Mouse (Mus musculus) ovary, postnatal 14 days (tissue): ENCODE measurements around the gene Dgki.

ENCODE experiments used
- DNase-seq: peaks from one replicate; pipeline ENCODE4 v3.0.0; 2022; ENCODE audit warnings: low spot score

Dgki gene

DNA sequence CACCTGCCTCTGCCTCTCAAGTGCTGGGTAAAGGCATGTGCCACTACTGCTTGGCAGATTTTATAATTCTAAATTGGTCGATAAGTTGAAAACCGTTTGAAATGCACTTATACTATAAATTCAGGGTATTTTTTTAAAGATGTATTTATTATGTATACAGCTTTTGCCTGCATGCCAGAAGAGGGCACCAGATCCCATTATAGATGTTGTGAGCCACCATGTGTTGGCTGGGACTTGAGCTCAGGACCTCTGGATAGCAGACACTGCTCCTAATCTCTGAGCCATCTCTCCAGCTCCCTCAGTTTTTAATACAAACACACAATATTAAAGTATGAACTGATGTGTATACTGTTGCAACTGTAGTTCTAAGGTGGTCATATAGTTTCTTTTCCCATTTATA lies 288.4 kb downstream of the Dgki start:
- no peak for DNase-seq

DNA sequence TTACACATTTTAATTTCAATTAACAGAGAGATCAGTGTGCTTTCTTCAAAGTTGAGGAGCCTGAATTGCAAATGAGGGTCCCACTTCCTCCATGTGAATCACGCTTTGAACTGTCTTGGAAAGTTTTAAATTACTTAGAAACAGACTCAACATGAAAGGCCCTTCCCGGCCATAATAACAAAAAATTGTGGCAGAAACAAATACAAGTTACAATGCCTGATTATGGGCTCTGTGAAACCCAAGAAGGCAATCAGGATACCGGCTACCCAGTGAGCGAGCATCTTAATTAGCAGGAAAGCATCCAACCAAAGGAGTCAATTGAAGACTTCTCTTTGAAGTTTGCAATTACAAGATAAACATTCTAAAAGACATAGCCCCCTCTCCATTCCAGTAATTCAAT lies 292.4 kb downstream of the Dgki start:
- DNase-seq = no peak

DNA sequence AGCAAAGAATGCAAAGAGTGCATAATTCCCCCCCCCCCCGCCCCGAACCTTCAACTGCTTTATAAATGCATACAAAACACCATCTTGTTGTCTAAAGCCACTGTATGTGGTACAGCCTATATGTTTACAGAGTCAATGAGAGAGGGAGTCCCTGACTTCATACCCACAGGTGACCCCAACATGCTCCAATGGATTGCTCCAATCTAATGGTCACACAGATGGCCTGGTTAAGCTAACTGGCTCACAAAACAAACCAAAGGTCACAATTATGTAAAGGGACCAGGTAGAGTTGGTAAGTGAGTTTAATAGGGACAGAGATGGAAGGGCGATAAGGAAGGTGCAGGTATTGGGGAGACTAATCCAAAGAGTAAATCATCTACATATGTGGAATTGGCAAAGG lies 295.1 kb downstream of the Dgki start:
- DNase-seq = no peak

- DNase-seq = no peak
Measured at GRCm38 (mm10) chr6:37003235-37003634, 296.7 kb downstream of the Dgki start.

GRCm38 (mm10) chr6:36998942-36999341 lies 301.0 kb downstream of the Dgki start:
- no peak for DNase-seq

- no peak for DNase-seq
Measured at GRCm38 (mm10) chr6:36994329-36994728, 305.7 kb downstream of the Dgki start.

DNA sequence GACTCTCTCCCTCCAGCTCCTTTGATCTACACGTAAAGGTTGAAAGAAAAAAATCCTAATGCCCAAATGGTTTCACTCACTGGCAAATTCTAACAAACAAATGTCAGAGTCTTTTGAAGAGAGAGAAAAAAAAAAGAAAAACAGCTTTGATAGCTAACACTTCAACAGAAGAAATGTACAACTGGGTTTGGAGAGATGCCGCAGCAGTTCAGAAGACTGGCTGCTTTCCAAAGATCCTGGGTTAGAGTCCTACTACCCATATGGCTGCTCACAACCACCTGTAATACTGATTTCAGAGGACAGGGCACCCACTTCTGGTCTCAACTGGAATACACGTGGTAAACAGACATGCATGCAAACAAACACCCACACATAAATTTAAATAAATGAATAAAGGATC lies 309.8 kb downstream of the Dgki start:
- no peak for DNase-seq

DNA sequence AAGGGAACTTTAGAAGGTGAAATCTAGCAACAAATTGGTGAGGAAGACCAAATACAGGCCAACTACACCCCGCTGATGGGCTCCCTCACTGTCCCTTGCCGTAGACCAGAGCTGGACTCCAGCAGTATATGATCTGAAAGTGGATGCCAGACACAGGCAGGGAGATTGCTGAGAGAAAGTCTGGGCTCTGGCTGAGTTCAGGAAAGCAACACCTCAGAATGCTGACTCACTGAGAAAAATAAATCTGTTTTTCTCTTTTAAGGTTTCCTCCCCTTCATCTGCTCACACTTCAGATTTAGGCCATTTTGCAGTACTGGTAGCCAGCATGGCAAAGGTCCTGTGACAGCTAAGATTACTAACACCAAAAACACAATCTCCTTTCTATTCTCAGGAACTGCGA lies 311.2 kb downstream of the Dgki start:
- no peak for DNase-seq

DNA sequence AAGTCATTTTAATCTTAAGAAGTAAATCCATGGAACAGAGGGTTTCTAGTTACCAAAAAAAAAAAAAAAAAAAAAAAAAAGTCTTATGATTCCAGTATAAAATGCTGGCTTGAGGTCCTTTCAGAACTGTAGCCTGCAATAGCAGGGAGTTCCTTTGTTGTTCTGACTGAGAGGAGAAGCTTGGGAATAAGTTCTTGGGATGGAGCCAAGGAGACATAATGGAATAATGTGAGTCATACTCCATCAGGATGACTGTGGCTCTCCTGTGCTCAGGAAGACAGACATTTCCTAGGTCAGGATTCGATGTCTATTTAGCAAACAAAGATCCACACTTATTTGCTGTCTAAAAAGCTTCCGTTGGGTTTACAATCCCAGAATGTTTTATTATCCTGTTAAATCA lies 318.3 kb downstream of the Dgki start:
- no peak for DNase-seq

DNA sequence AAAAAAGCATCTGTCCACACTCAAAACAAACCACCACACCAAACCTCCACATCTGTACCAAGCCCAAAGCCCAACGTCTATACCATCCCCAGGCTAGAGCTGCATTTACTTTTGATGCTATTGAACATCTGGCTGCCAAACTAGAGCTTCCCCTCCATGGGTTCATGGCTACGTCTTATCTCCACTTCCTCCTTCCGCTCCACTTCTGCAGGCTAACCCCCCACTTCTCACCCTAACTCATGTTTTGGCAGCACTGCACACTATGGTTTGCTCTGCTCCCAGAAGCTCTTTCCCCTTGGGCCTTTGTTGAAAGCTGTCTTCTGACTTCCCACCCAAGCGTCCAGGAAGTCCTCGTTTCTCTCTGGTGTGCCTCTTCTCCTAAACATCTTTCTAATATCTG lies 319.5 kb downstream of the Dgki start:
- no peak for DNase-seq

DNA sequence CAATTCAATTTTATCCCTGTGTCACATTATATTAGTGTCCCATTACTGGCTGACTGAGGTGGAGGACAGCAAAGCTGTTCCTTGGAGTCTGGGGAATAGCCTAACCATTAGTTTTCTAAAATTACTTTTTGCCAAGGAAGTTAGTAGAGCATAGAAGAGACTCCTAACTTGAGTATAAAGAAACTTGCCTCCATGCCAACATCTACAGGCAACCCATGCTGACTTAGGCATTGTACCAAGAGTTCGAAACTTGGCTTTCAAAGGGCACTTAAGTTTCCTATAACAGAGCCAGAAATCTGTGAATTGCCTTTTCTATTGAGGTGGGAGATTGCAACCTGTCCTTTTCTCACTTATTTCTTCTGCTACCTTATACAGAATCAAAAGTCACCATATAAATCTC lies 321.8 kb downstream of the Dgki start:
- DNase-seq = no peak

DNA sequence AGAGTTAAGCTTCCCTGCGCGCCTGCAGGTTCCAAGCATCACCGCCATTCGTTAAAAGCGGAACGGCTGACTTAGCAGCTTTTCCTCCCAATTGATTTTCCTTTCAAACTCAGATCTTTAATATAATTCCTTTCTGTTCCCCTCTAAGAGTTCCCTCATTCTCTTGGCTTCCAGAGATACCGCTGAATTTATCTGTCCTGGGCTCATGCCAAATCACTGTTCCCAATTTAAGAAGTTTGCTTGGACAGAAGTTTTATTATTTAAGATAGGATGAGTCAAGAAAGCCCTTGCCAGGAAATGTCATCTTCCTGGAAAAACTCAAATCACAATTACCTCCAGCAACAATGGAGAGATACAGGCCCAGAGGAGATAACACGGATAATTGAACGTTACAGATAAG lies 326.9 kb downstream of the Dgki start:
- no peak for DNase-seq

- DNase-seq = no peak
Measured at GRCm38 (mm10) chr6:36972494-36972893, 327.5 kb downstream of the Dgki start.

DNA sequence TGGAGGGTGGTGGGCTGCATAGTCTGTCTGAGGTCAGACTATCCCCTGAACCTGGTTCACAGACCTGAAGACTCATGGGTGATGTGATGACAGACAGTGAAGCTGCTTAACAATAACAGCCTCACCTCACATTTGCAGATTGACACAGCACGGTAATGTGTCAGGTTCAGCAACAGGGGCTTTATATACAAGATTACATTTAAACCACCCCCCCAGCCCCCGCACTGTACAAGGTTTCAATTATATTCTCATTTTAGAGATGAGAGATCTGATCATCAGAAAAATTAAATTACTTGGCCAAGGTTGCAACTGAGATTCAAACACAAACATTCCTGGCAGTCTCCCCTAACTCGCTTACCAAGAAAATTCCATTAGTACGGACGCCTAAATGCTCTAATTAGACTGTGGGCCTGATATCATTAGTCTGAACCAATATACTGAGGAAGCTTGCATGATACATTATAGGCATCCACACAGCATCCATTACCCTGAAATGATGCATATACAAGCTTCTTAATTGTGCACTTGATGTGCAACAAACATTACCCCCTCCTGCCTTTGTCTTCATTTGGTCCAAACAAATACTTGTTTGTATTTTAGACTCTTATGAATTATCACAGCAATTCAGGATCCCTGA lies 330.6 kb downstream of the Dgki start:
- no peak for DNase-seq

GRCm38 (mm10) chr6:36960658-36961057 lies 339.3 kb downstream of the Dgki start:
- DNase-seq = no peak

GRCm38 (mm10) chr6:36955293-36955692 lies 344.7 kb downstream of the Dgki start:
- DNase-seq = no peak

- DNase-seq = no peak
Measured at GRCm38 (mm10) chr6:36950648-36951047, 349.3 kb downstream of the Dgki start.

DNA sequence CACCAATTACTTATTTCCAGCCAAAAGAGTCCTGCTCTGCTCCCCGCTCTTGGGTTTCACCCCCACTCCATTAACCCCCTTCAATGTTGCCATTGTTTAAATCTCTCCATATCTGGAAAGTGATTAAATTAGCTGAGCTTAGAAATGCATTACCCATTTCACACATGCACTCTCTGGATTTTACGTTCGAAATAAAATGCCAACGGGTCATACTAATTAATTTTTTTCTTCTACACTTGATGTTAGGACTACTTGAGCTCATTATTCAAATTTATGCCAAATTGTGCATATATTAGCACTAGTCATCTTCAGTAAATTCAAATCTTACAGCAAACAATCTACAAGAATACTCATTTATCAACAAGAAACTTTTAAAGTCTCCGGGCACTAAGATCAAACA lies 352.1 kb downstream of the Dgki start:
- DNase-seq = no peak

DNA sequence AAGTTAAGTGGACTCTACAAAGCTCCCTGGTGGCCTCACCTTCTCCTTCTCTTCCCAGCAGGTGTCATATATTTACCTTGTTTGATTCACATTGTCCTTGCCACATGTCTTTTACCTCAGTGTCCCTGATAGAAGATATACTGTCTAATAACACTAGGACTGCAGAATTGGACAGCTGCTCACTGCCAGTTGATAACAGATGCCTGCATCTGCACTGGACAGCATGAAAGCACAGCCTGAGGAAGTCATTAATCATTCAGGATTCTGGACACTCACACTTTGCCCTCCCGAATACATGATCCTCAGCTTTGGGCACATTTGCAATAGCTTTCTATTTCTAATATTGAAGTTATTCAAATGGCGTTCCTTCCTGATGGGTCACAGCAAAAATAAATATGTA lies 362.5 kb downstream of the Dgki start:
- no peak for DNase-seq

GRCm38 (mm10) chr6:36936816-36937215 lies 363.2 kb downstream of the Dgki start:
- no peak for DNase-seq

GRCm38 (mm10) chr6:36931473-36931872 lies 368.5 kb downstream of the Dgki start:
- DNase-seq = no peak

GRCm38 (mm10) chr6:36929781-36930180 lies 370.2 kb downstream of the Dgki start:
- no peak for DNase-seq

DNA sequence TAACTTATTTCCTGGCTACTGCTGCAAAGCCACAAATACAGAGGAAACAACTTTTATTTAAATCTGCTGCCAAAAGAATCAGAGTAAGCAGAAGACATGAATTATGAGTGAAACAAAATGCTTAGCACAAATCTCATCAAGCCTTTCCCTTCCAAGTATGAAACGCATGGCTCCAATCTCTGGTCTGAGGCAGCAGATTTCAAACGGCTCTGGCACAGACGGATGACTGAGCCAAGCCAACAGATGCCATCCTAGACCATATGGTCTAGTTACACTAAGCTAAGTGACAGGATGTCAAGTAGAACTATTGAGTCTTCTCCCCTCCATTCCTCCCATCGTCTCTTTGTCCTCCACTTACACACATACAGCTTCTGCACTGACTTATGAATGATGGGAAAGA lies 373.5 kb downstream of the Dgki start:
- DNase-seq = no peak

GRCm38 (mm10) chr6:36922006-36922405 lies 378.0 kb downstream of the Dgki start:
- DNase-seq = no peak

GRCm38 (mm10) chr6:36911586-36911985 lies 388.4 kb downstream of the Dgki start:
- no peak for DNase-seq
